ENCODE assay signal across 24 mouse cellular contexts in genomic region chr5:53985632-53986031, GRCm38 (mm10). TPM values are rescaled to one million over a fixed set of nuclear protein-coding genes. Genes with fewer than 3 reads are reported as not detected.
A peak's percentile ranks its signal among the peaks of the same experiment; 100 is the strongest.
DNase-seq lines count a peak whose midpoint lies in the region; ATAC-seq and TF ChIP-seq lines count a peak whose summit lies in the region.
"Had no signal": no experiment of that assay in that cellular context is flagged by ENCODE, and none has a peak within 500 bp of the region (broad histone marks: within the 10 kb centered on the region; RNA-seq: fewer than 3 reads in every experiment).

No protein-coding gene starts in this region.

- H3K4me2 ChIP-seq in kidney, embryonic 16.5 days (replicated peaks; ENCODE audit: low read depth, low read length) = no peak overlapping the region
- no peak overlapping the region for H3K4me2 ChIP-seq in intestine, embryonic 15.5 days (replicated peaks)
- H3K4me2 ChIP-seq in intestine, postnatal 0 days (replicated peaks; ENCODE audit: low read depth) = no peak overlapping the region
- H3K4me2 ChIP-seq in forebrain, embryonic 12.5 days = no peak overlapping the region
- H3K4me2 ChIP-seq: embryonic facial prominence, embryonic 12.5 days had no signal

- ATAC-seq in kidney, embryonic 16.5 days (ENCODE audit: low FRiP score, low TSS enrichment) = 0 out of 2 replicates have a peak, but pooled peaks have one; percentile 39
- peak; percentile 87 for ATAC-seq in intestine, embryonic 15.5 days
- ATAC-seq in intestine, postnatal 0 days = peak; percentile 86
- no peak for ATAC-seq in forebrain, embryonic 12.5 days (ENCODE audit: low FRiP score)
- ATAC-seq: activated CD4-positive, CD25-positive, alpha-beta regulatory T cell, adult 4 months; CD4-positive, CD25-positive, alpha-beta regulatory T cell, adult 4 months; forebrain, embryonic 14.5 days; forebrain, embryonic 16.5 days; Patski had no signal

- H3K9me3 ChIP-seq in kidney, embryonic 16.5 days (ENCODE audit: low read length) = no peaks in the 10 kb centered on the region
- H3K9me3 ChIP-seq in intestine, embryonic 15.5 days = no peaks in the 10 kb centered on the region
- H3K9me3 ChIP-seq in intestine, postnatal 0 days (ENCODE audit: control insufficient read depth) = no peaks in the 10 kb centered on the region
- H3K9me3 ChIP-seq in forebrain, embryonic 12.5 days = no peaks in the 10 kb centered on the region
- H3K9me3 ChIP-seq: embryonic facial prominence, embryonic 10.5 days; embryonic facial prominence, embryonic 12.5 days; G1E had no signal

- H3K27me3 ChIP-seq in kidney, embryonic 16.5 days (ENCODE audit: insufficient read depth, low read length) = no peaks in the 10 kb centered on the region
- no peaks in the 10 kb centered on the region for H3K27me3 ChIP-seq in intestine, embryonic 15.5 days (replicated peaks)
- H3K27me3 ChIP-seq in intestine, postnatal 0 days (replicated peaks; ENCODE audit: control insufficient read depth, insufficient read depth, low read length) = no peaks in the 10 kb centered on the region
- no peaks in the 10 kb centered on the region for H3K27me3 ChIP-seq in forebrain, embryonic 12.5 days
- H3K27me3 ChIP-seq: CH12.LX; embryonic facial prominence, embryonic 12.5 days had no signal

- intact Hi-C loops in left cerebral cortex, postnatal 36 days (cut with DNase I) = no loop called here

- H3K4me1 ChIP-seq in kidney, embryonic 16.5 days (ENCODE audit: insufficient read depth, low read length) = peaks cover 8% of the 10 kb centered on the region
- H3K4me1 ChIP-seq in intestine, embryonic 15.5 days (replicated peaks) = no peaks in the 10 kb centered on the region
- H3K4me1 ChIP-seq in intestine, postnatal 0 days (replicated peaks; ENCODE audit: control insufficient read depth, insufficient read depth, low read length) = 0 out of 2 replicates have a peak, but pooled peaks cover 3% of the 10 kb centered on the region
- H3K4me1 ChIP-seq in forebrain, embryonic 12.5 days = no peaks in the 10 kb centered on the region
- H3K4me1 ChIP-seq: embryonic facial prominence, embryonic 10.5 days; embryonic facial prominence, embryonic 12.5 days had no signal

- TF ChIP-seq CTCF in intestine, postnatal 0 days (IDR thresholded peaks at IDR 0.05; ENCODE audit: low read depth) = no peak

- WGBS in kidney, embryonic 16.5 days = 43% methylated on average over 3 of the region's 3 CpGs
- WGBS in intestine, embryonic 15.5 days = 87% methylated on average over 3 of the region's 3 CpGs
- 58% methylated on average over 3 of the region's 3 CpGs for WGBS in intestine, postnatal 0 days
- 97% methylated on average over 3 of the region's 3 CpGs for WGBS in forebrain, embryonic 12.5 days

- H3K27ac ChIP-seq in kidney, embryonic 16.5 days (ENCODE audit: low read length) = no peak overlapping the region
- H3K27ac ChIP-seq in intestine, embryonic 15.5 days = no peak overlapping the region
- peak overlapping the region; percentile 31; the same call in 1 of the 2 replicates for H3K27ac ChIP-seq in intestine, postnatal 0 days (ENCODE audit: low read depth, low read length)
- H3K27ac ChIP-seq in forebrain, embryonic 12.5 days = no peak overlapping the region
- H3K27ac ChIP-seq: embryonic facial prominence, embryonic 10.5 days; embryonic facial prominence, embryonic 12.5 days had no signal

- H3K4me3 ChIP-seq in kidney, embryonic 16.5 days (ENCODE audit: low read length) = no peak overlapping the region
- no peak overlapping the region for H3K4me3 ChIP-seq in intestine, embryonic 15.5 days (replicated peaks)
- no peak overlapping the region for H3K4me3 ChIP-seq in intestine, postnatal 0 days (ENCODE audit: low read depth, low read length)
- no peak overlapping the region for H3K4me3 ChIP-seq in forebrain, embryonic 12.5 days (replicated peaks)
- H3K4me3 ChIP-seq: embryonic facial prominence, embryonic 10.5 days; embryonic facial prominence, embryonic 12.5 days had no signal

- DNase-seq in kidney, postnatal 14 days = no peak
- no peak for DNase-seq in left cerebral cortex, postnatal 36 days (ENCODE audit: low spot score in 2 of 2)
- DNase-seq: adrenal gland, adult 8-10 months; adrenal gland, postnatal 14 days; adrenal gland, postnatal 36 days; B cell, adult 2 months; cerebellum, adult 11-12 months; cerebellum, adult 2 months; cerebellum, adult 9-10 months; cerebellum, postnatal 10 days; cerebellum, postnatal 25 days had no signal

- H3K9ac ChIP-seq in kidney, embryonic 16.5 days (replicated peaks; ENCODE audit: low read length) = no peak overlapping the region
- H3K9ac ChIP-seq in intestine, embryonic 15.5 days = no peak overlapping the region
- no peak overlapping the region for H3K9ac ChIP-seq in intestine, postnatal 0 days (ENCODE audit: low read depth, low read length)
- no peak overlapping the region for H3K9ac ChIP-seq in forebrain, embryonic 12.5 days
- H3K9ac ChIP-seq: embryonic facial prominence, embryonic 12.5 days had no signal

- no peaks in the 10 kb centered on the region for H3K36me3 ChIP-seq in kidney, embryonic 16.5 days (ENCODE audit: insufficient read depth, low read length)
- no peaks in the 10 kb centered on the region for H3K36me3 ChIP-seq in intestine, embryonic 15.5 days
- no peaks in the 10 kb centered on the region for H3K36me3 ChIP-seq in intestine, postnatal 0 days (ENCODE audit: control insufficient read depth, insufficient read depth)
- no peaks in the 10 kb centered on the region for H3K36me3 ChIP-seq in forebrain, embryonic 12.5 days (replicated peaks)
- H3K36me3 ChIP-seq: embryonic facial prominence, embryonic 10.5 days; embryonic facial prominence, embryonic 12.5 days; G1E had no signal

RNA-seq across cellular contexts. Expression of gene Stim2, which starts 12.7 kb away (rescaled TPM):
- polyA plus RNA-seq in kidney, embryonic 16.5 days (2015; fragmentation: Nextera tagmentation; extraction: Ambion mirVana) = 18.0 and 19.6 TPM in 2 replicates
- 16.1 and 17.8 TPM in 2 replicates for polyA plus RNA-seq in intestine, embryonic 15.5 days (2015; fragmentation: Nextera tagmentation; extraction: Ambion mirVana)
- 13.9 and 14.1 TPM in 2 replicates for polyA plus RNA-seq in intestine, postnatal 0 days (2015; fragmentation: Nextera tagmentation; extraction: Ambion mirVana)
- 21.8 and 22.6 TPM in 2 replicates for polyA plus RNA-seq in forebrain, embryonic 12.5 days (2016; fragmentation: Nextera tagmentation; extraction: Ambion mirVana)
- total RNA-seq in left cerebral cortex, postnatal 36 days (2021) = 10 to 100 TPM; 70.2 to 77.6 TPM
